8 mouse cellular contexts compared by ENCODE assay signal in the genomic region with DNA sequence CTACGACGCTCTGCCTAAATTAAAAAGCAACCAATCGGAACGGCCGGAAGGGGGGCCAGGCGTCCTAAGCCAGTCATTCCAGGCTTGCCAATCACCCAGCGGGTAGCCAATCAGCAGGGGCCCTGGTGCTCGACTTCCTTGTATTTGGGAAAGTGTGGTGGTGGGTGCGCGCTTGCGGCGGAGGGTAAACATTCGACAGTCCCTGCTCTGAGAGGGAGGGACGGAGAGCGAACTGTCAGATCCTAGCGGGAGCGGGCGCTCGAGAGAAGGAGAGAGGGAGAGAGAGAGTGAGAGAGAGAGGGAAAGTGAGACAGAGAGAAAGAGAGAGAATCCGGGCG. TPM values are rescaled to one million over a fixed set of nuclear protein-coding genes. Genes with fewer than 3 reads are reported as not detected.
A peak's percentile ranks its signal among the peaks of the same experiment; 100 is the strongest.
DNase-seq lines count a peak whose midpoint lies in the region; ATAC-seq lines count a peak whose summit lies in the region.

Gene Pou3f3, plus strand, starts transcription at position 191 of the 338 bp plus-strand sequence.

- H3K4me3 ChIP-seq in kidney, embryonic 14.5 days (ENCODE audit: low read length) = peak within 1 kb of the TSS; percentile 59
- H3K4me3 ChIP-seq in limb, embryonic 11.5 days (ENCODE audit: low read depth, low read length) = peak within 1 kb of the TSS; percentile 34
- peak within 1 kb of the TSS; percentile 89 for H3K4me3 ChIP-seq in midbrain, embryonic 16.5 days (ENCODE audit: low read depth, low read length)

- H3K9ac ChIP-seq in kidney, embryonic 14.5 days (ENCODE audit: low read depth, low read length) = peak within 1 kb of the TSS; percentile 79
- peak within 1 kb of the TSS; percentile 43; the same call in 1 of the 2 replicates for H3K9ac ChIP-seq in limb, embryonic 11.5 days (ENCODE audit: low read length)
- peak within 1 kb of the TSS; percentile 94 for H3K9ac ChIP-seq in midbrain, embryonic 16.5 days (ENCODE audit: low read depth, low read length)

- no peaks in the 10 kb centered on the region for H3K36me3 ChIP-seq in kidney, embryonic 14.5 days (ENCODE audit: control insufficient read depth, insufficient read depth, low read length)
- no peaks in the 10 kb centered on the region for H3K36me3 ChIP-seq in limb, embryonic 11.5 days (ENCODE audit: control insufficient read depth, insufficient read depth, low read length)
- H3K36me3 ChIP-seq in midbrain, embryonic 16.5 days (ENCODE audit: control insufficient read depth, insufficient read depth, low read length) = no peaks in the 10 kb centered on the region

- peak; percentile 60 for DNase-seq in adrenal gland, postnatal 25 days
- DNase-seq in cerebellum, postnatal 4 days (ENCODE audit: low spot score in 2 of 2) = peak; percentile 88 to 96
- DNase-seq in frontal cortex, postnatal 36 days (ENCODE audit: low spot score in 2 of 2) = peak; percentile 97 to 98
- peak; percentile 88 for DNase-seq in limb, embryonic 11.5 days (ENCODE audit: low spot score)
- DNase-seq in T-cell, adult 2 months (ENCODE audit: low spot score) = no peak
- DNase-seq in B cell, adult 2 months = no peak

- H3K4me1 ChIP-seq in kidney, embryonic 14.5 days (ENCODE audit: control insufficient read depth, insufficient read depth, low read length) = no peaks in the 10 kb centered on the region
- H3K4me1 ChIP-seq in limb, embryonic 11.5 days (ENCODE audit: control insufficient read depth, insufficient read depth, low read length) = peaks cover 11% of the 10 kb centered on the region; the same call in 1 of the 2 replicates
- peaks cover 3% of the 10 kb centered on the region; the same call in 1 of the 2 replicates for H3K4me1 ChIP-seq in midbrain, embryonic 16.5 days (ENCODE audit: control insufficient read depth, insufficient read depth, low read length)

- peak within 1 kb of the TSS; percentile 86 for H3K27ac ChIP-seq in kidney, embryonic 14.5 days (ENCODE audit: low read depth, low read length)
- H3K27ac ChIP-seq in limb, embryonic 11.5 days (replicated peaks; ENCODE audit: low read depth, low read length) = no peak within 1 kb of the TSS
- peak within 1 kb of the TSS; percentile 99 for H3K27ac ChIP-seq in midbrain, embryonic 16.5 days (ENCODE audit: low read length)

- H3K4me2 ChIP-seq in kidney, embryonic 14.5 days (replicated peaks; ENCODE audit: low read depth, low read length) = peak within 1 kb of the TSS; percentile 61
- H3K4me2 ChIP-seq in limb, embryonic 11.5 days (ENCODE audit: low read depth, severe bottlenecking) = peak within 1 kb of the TSS; percentile 83
- H3K4me2 ChIP-seq in midbrain, embryonic 16.5 days (ENCODE audit: low read length) = peak within 1 kb of the TSS; percentile 75

- no peaks in the 10 kb centered on the region for H3K9me3 ChIP-seq in kidney, embryonic 14.5 days (ENCODE audit: control insufficient read depth, low read length)
- H3K9me3 ChIP-seq in limb, embryonic 11.5 days (ENCODE audit: control insufficient read depth, low read length) = no peaks in the 10 kb centered on the region
- no peaks in the 10 kb centered on the region for H3K9me3 ChIP-seq in midbrain, embryonic 16.5 days (replicated peaks; ENCODE audit: control insufficient read depth, low read length, poor library complexity, severe bottlenecking)

- H3K27me3 ChIP-seq in kidney, embryonic 14.5 days (ENCODE audit: control insufficient read depth, insufficient read depth, low read length) = peaks cover 85% of the 10 kb centered on the region
- peaks cover 62% of the 10 kb centered on the region for H3K27me3 ChIP-seq in limb, embryonic 11.5 days (ENCODE audit: control insufficient read depth, insufficient read depth, low read length)
- no peaks in the 10 kb centered on the region for H3K27me3 ChIP-seq in midbrain, embryonic 16.5 days (ENCODE audit: control insufficient read depth, insufficient read depth, low read depth, low read length)

- WGBS in kidney, embryonic 14.5 days = under 1% methylated on average over 20 of the region's 21 CpGs
- 0% methylated on average over 21 of the region's 21 CpGs for WGBS in limb, embryonic 11.5 days
- under 1% methylated on average over 21 of the region's 21 CpGs for WGBS in midbrain, embryonic 16.5 days

- ATAC-seq in kidney, embryonic 14.5 days (ENCODE audit: low FRiP score, low TSS enrichment) = peak; percentile 84
- peak; percentile 76; the same call in 1 of the 2 replicates for ATAC-seq in limb, embryonic 11.5 days (ENCODE audit: insufficient number of reproducible peaks, low FRiP score, low TSS enrichment, low read depth)
- peak; percentile 92 for ATAC-seq in midbrain, embryonic 16.5 days

RNA-seq across cellular contexts. Expression of gene Pou3f3, which starts in this region (rescaled TPM):
- 0.09 TPM in 1 of 2 replicates, not detected in the other for total RNA-seq in adrenal gland, postnatal 25 days (2021)
- 8.5 and 8.8 TPM in 2 replicates for polyA plus RNA-seq in kidney, embryonic 14.5 days (2014; fragmentation: Nextera tagmentation; extraction: Ambion mirVana)
- polyA plus RNA-seq in limb, embryonic 11.5 days (2014; fragmentation: Nextera tagmentation; extraction: Ambion mirVana) = 0.04 and 0.19 TPM in 2 replicates
- polyA plus RNA-seq in midbrain, embryonic 16.5 days (2015; fragmentation: Nextera tagmentation; extraction: Ambion mirVana) = 14.3 and 14.9 TPM in 2 replicates

Comparison
In these comparisons a context has a peak if more than half of its experiments do, and no peak if none do; other contexts are left out.
1. Peak in DNase-seq in adrenal gland, postnatal 25 days; RNA of the gene not detected or under 1 TPM.
2. Peak in DNase-seq, ATAC-seq, H3K4me3 ChIP-seq, H3K9ac ChIP-seq and H3K4me2 ChIP-seq in limb, embryonic 11.5 days; RNA of the gene not detected or under 1 TPM.
3. DNase-seq: peak in cerebellum, postnatal 4 days (2 of 2) and frontal cortex, postnatal 36 days (2 of 2); none in T-cell, adult 2 months (single experiment) and B cell, adult 2 months (0 of 2).
4. H3K4me3 ChIP-seq: peak in every context shown above with its lines; median percentile 89 in midbrain, embryonic 16.5 days; 59 in kidney, embryonic 14.5 days; 34 in limb, embryonic 11.5 days.
5. H3K9ac ChIP-seq: peak in every context shown above with its lines; median percentile 94 in midbrain, embryonic 16.5 days; 79 in kidney, embryonic 14.5 days; 43 in limb, embryonic 11.5 days.
6. Peak in every context shown above with its lines, with median percentiles within 50 percentile points of each other: ATAC-seq and H3K4me2 ChIP-seq.